Mouse (Mus musculus): ENCODE measurements around the gene Far2.
"Not testable (repeated sequence)": the region's sequence is repeated elsewhere in the genome, so short reads cannot be mapped to it uniquely, and the experiment has no call there.

Far2 gene

DNA sequence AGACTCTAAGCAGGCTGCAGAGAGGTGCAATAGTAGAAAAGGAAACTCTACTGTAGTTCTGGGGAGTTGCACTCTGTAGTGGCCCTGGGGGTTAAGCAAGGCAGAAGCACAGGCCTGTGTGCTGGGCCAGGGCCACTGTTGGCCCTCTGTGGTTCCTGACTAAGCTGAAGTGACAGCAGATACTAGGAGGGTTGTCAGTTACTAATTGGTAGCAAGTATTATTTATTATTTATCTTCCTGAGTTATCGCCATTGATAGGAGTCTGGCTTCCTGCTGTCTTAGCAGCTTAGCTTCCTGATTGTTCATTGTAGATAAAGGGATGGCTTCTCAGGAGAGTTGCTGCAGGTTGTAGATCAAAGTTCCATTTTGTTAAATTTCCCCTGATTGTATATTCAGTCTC lies 73.6 kb downstream of the Far2 start:
- no peak for DNase-seq

DNA sequence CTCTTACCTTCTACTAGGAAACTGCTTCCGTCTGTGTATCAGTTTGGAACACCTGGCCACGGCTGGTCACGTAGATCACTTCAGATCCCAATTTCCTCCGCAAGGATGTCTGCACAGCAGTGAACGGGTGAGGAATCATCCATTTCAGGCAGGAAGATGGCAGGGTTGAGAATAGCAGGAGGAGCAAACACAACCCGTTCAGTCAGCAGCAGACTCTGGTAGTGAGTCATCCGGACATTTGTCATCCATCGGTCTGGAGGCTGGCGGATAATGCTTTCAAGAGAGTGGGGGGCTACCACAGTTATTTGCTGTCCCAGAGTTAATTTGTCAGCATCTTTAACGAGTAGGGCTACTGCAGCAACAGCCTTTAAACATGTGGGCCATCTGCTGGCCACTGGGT lies 79.8 kb downstream of the Far2 start:
- DNase-seq = not testable (repeated sequence)

DNA sequence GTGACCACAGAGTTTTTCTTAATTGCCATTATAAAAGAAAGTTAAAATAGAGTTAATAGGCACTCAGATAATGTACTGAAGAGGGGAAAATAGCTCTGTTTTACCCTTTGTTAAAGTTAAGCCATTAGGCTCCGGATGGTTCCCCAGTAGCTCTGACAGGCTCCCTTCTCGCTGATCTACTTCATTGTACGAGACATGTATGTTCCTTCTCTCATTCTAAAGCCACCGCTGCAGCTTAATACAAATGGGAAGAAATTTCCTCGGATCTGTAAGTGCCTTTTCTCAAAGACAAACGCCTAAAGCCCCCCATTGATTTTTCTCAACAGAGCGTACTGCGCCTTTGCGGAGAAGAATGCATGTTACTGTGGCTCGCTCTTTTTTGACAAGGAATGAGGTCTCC lies 85.3 kb downstream of the Far2 start:
- no peak for DNase-seq

DNA sequence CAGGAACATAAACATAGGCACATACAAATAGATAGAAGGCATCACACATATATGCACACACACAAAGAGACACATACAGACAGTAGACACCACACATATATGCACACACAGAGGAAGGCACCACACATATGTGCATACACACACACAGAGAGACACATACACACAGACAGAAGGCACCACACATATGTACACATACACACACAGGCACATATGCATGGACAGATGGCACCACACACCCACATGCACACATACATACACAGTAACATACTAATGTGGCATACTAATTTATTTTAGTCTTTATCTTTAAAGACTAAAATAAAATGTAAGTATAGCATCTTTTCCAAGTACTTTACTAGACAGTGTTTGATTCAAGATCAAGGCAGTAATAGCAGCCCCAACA lies 86.5 kb downstream of the Far2 start:
- no peak for DNase-seq

DNA sequence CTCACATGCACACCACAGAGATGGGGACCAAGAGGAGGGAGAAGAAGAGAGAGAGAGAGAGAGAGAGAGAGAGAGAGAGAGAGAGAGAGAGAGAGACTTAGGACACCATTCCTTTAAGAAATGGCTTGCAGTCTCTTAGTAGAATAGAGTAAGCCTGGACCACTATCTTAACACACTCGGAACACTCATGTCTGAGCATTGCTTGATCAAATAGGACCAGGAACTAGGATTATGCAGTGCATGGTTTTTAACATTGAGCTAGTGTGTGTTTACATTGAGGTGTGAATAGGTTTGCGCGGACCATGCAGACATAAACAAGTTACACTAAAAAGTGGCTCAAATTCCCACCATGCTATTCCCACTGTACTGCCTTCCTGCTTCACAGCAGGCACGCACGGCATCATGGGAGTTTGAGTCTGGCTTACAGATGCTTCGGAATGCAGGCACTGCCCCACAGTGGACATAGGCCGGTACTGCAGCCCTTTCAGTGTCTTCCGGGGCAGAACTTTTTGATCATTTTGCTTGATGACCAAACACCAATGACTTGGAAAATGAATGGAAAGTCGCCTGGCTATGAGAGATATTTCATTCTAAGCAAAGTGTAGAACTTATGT lies 88.8 kb downstream of the Far2 start:
- DNase-seq = peak; percentile 69

DNA sequence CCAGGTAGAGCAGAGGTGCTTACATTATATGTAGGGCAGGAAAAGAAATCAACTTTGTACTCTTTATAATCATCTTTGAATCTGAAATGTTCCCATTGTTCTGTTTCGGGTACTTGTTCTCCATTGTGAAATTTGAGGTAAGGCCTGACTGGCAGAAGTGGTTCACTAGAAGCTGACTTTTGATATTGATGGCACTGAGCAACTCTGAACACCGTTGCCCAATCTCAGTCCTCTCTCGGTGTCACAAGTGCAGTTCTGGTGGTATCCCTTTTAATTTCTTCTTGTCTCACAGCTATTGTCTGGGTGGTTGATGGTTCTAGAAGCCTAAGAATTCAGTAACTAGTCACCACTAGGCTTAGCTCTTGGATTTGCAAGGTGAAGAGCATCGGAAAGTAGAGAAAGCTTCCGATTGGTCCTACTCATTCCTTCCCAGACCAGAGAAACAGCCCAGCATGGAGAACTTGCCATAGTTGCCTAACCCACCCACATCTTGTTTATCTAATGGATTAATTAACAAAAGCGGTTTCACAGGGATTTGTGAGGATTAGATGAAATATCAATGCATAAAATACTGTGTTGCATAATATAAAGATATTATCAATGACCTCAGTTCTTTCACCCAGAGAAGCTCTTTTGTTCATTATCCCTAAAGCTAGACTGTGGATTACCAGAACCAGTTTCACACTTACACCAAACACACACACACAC lies 92.4 kb downstream of the Far2 start:
- DNase-seq = no peak

DNA sequence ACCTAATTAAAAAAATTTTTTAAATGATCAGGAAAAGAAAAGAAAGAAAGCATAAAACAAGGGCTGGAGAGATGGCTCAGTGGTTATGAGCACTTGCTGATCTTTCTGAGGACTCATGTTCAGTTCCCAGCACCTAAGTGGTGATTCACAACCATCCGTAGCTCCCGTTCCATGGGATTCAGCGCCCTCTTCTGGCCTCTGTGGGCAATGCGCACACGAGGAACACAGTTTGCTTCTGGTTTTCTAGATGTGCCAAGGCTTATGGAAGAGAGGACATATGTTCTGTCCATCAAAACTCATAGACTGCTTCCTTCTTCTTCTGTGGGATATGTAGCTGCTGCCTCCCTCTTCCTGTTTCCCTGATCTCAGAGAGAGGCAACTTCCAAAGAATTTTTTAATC lies 94.8 kb downstream of the Far2 start:
- no peak for DNase-seq

DNA sequence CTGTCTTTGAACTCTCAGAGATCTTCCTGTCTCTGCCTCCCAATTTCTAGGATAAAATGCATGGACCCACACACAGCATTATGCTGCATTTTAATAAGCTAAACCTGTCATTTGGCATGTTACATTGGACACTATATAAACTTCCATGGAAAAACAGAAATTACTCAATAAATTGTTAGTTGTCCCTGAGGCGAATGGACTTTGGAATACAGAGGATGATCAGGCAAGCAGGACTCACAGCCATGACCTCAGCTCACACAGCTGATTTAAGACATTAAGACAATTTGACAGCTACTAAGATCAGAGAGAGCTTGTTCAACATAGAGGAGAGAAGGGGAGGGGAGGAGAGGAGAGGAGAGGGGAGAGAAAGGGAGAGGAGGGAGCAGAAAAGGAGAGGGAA lies 95.4 kb downstream of the Far2 start:
- no peak for DNase-seq

DNA sequence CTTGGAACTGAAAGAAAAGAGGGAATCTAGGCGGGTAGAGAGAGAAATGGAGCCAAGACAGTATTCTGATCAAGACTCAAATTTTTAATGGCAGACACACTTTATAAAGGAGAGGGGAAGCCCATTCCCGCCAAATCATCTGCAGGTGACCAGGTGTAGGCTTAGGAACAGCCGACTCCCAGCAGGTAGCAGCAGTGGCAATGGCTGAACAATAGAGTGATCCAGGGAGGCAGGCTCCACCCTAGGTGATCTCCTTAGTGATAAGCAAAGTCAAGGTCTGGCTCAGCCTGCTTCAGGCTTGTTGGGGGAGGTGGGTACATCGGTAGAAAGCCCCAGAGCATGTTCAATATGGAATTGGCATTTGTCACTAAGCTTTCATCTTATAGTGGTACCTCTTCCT lies 105.2 kb downstream of the Far2 start:
- DNase-seq = not testable (repeated sequence)

DNA sequence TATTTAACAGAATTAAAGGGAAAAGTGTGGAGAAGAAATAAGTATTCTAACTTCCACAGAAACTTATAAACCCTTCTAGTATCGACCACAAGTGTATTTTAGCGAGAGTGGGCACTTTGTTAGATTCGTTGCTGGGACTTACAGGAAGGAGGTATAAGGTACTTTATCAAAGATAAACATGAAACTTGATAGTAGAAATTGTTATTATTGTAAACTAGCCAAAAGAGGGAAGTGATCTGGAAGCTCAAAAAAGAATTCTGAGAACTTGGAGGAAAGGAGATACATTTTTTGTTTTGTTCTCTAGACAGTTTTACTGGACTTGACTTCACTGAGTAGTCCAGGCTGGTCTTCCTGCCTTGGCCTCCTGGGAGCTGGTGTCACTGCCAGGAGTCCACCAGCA lies 125.8 kb downstream of the Far2 start:
- DNase-seq = no peak

DNA sequence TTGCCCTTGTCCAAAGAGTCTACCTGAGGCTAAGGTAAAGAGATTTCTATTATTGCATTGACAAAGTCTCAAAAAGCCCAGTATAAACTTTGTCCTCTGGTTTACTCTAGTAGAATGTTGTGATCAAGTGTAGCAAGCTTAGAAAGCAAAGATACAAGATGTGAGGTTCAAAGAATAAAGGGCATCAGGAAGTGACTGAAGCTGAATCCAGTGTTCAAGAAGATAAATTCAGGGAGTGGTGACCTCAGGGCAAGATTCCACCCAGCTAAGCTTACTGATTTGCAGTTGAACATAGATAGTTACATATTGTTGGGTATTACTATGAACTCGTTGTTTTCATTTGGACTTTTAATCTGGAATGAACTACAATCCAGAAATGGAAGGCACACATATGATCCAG lies 138.6 kb downstream of the Far2 start:
- no peak for DNase-seq

DNA sequence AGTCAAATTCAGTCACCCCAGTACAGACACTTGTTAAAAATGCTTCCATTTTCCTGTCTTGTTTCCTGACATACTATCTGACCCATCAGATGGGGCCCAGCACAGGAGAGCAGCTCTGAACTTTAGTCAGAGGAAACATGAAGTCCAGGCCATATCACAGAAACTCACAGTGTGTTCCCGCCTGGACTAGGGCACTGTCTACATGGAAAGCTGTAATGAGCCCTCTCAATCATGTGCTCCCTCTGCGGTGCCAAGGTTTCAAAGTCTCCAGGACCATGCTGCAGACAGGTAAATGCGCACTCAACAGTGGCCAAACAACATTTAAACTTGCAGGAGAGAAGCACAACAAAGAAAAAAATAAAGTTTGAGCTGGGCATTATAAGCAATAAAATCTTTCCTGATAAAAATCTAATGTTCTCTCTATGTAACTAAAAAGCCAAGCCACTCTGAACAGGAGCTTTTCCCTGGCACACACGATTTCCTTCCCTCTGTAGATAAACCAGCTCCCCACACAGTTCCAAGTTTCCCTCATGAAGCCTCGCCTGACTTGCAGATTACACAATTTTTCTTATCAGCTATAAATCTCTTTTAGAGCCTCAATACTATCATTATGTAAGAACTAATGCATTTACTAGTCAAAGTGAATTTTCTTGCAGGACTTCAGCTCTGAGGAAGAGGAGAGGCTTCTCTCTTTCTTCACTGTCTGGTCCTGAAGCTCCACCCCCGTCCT lies 147.1 kb downstream of the Far2 start:
- no peak for DNase-seq

DNA sequence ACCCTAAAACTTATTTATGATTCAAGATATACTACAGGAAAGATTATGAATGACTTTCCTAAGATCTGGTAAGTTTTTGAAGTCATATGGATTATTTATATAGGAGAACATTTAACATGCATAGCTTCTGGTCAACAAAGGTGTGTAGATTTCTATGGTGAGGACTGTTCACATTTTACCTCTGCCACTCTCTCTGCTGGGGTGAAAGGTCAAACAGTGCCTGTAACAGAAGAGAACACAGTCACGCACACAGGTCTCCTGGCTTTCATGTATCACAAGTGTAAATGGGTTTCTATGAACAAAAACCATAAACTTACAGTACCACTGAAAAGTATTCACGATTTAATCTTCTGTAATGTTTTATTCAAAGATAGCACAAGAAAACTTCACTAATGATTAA lies 152.1 kb downstream of the Far2 start:
- no peak for DNase-seq

DNA sequence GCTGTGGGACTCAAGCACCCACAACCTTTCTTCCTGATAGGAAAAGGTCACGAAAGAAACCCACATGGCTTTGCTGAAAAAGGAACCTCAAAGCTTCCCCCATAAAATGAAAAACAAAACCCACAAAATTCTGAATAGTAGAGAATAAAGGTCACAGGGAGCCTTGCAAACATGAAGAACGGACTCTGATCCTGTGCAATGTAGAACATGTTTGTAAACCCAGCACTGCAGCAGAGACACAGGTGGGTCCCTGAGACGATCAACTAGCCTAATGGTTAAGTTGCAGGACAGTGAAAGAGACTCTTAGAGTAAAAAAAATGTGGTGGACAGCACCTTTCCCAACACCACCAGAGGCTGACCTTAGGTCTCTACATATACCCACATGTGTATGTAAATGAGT lies 152.7 kb downstream of the Far2 start:
- no peak for DNase-seq

DNA sequence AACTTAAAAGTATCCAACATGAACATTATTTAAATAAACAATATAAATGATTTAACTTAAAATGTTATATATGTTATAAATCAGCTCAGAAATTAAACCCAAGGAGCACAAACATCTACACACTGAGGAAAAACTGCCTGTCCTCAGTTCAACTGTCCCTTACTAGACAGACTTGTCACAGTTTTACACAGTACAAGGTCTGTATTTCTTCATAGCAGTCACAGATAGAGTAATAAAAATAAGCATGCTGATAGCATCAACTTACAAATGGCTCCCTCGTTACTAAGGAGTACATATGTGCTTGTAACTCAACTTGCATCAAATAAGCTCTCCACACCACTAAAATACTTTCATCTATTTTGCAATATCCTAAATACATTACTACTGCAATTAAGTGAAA lies 158.1 kb downstream of the Far2 start:
- DNase-seq = no peak

DNA sequence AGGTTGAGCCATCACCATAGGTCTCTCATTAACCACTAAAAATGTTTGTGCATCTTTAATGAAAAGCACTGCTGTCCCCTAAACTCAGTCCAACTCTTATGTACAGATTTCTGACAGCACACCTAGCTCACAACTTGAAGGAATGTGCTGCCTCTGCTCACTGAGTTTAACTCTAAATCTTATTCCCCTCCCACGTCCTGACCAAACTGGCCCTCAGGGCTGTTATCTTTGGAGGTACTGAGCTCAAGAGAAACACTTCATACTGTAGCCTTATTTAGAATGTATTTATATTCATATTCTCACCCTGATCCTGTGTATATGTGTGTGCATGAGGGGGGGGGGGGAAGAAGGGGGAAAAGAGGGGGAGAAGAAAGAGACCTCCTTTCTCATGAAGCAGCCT lies 160.5 kb downstream of the Far2 start:
- no peak for DNase-seq

DNA sequence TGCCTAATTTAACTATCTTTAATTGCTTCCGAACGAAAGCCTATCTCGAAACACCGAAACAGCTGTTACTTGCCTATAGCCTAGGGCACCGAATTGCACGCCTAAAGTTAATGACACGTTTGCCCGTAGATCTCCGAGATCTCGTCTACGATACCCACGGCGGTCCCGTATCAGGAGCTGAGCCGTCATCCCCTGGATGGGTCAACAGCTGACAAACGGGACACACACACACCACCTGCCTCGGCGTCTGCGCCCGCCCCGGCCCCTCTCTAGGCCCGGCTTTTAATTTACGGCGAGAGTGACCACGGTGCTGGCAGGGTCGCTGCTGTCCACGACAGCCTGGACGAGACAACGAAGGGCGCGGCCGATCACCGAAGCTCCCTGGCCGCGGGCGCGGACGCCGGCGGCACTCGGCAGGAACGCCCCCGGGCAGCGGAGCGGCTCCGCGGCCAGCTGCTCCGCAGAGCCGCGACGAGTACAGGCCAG lies 164.4 kb downstream of the Far2 start:
- DNase-seq = no peak

DNA sequence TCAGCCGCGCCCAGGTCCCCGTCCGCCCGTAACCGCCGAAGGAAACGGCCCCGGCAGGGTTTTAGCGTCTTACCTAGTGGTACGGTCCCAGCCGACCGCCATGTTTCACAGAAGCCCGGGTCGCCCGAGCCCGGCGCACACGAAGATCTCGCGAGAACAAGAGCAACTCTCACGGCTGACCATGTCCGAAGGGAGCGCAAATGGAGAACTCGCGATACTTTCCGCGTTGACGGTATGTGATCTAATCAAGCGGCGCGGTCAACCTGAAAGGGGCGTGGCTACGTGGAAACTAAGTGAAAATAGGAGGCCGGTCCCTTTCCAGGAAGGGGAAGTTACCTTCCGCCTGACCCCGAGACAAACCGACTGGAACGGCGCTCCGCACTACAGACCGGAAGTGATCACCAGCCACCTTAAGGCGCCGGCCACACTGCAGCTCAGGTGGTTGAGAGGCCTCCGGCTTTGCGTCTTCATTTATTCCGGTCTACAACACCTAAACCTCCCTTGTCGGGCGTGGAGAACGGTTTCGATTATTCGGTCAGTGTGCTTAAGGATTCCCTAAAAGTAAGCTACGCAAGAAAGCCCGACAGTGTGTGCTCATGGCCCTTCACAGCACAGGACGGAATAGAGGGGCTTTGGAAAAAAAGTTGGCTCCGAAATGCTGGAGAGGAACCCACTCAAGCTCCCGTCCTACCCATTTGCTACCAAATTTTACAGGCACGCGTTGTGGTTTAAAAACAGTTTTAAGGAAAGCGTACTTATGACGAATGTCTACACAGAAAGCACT lies 165.0 kb downstream of the Far2 start, which contains the start of gene Ergic2:
Ergic2 (minus strand) TSS at position 478 of the 784 bp plus-strand sequence.
- DNase-seq = peak; percentile 90

DNA sequence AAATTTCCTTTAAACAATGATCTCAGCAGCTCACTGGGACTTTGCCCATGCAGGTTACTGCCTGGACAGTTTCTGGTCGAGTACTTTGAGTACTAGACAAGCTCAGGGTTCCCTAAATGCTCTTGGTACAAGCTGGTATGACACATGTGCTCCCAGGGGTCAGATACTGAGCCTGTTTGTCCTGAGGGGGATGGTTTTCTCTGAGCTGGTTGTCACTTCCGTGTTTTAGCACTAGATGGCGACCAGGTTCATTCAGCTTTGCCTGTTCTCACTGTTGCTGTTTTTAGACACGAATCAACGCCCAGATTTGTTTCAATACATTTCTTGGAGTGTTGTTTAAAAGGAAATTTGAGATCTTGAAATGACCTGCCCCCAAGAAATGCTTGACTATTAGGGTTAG lies 167.7 kb downstream of the Far2 start:
- peak; percentile 63 for DNase-seq

DNA sequence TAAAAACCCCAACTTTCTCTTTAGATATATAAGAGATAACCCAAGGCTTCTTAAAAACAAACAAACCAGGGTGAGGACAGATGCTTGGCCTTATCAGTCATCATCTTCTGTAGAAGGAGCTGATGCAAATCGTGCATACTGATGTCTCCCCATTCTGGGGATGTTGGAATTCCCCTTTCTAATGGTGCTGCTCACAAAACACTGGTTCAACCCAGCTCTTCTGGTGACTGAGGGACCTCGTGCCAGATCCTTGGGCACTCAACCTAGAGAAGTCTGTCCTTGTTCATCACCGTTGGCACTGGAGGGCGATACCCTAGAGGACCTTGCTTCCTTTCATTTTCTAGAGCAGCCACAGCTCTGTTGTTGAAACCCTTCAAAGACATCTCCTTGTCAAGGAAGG lies 169.7 kb downstream of the Far2 start:
- no peak for DNase-seq

DNA sequence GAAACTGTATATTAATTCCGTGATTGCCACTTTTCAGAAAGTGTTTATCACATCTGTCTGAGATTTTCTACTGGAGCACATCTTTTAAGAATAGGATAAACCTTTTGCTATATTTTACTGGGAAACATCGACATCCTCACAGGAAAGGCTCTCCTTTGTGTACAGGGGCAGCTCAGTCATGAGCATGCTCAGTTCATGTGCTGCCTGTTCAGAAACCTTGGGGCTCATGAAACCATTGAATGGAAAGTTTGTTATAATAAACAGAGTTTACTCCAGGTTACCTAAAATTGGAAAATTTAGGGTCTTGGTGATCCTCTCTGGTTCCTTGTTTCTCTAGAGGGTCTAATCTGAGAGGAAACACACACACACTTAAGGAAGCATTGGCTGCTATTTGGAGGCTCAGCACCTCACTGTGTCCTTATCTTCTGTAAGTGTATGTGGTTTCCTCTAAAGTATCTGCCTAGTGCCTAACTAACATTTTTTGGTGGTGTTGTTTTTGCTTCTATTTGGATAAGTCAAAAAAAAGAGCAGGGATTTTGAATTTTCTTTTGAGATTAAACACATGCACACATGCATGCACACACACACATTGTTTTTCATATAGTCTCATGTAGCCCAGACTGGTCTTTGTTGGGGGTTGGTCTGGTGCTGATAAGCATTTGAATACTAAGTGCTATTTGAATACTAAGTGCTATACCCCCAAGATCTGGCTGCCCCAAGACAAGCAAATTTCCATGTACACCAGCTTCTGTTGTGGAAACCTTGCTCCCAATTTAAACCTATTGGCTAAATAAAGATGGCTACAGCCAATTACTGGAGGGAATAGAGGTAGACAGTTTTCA lies 171.4 kb downstream of the Far2 start:
- no peak for DNase-seq

DNA sequence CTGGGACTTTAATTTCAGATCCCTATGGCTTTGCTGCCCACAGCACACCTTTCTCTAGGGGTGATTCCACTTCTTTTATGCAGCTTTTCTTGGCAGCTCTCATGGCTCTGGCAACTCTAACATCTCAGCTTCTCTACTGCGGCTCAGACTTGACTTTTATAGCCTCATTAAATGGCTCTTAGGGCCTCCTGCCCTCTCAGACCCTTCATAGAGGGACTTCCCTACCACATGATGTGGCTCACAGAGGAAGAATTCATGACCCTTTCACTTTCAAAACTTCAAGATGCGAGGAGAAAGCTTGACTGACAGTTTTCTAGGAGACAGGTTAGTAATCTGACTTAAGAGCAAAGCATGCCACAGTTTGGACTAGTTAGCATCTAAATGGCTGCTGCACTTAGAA lies 175.6 kb downstream of the Far2 start:
- no peak for DNase-seq
